Mouse (Mus musculus) heart, embryonic 14.5 days (tissue): ENCODE data around the gene Usp8. TPM values are rescaled to one million over a fixed set of nuclear protein-coding genes. Genes with fewer than 3 reads are reported as not detected.

ENCODE experiments used
- ATAC-seq: fragments of 200-750 bp; cut with Nextera tagmentation; 2 replicates; pipeline ENCODE4 v1.8.0; 2017; ENCODE audit warnings: low read depth, moderate TSS enrichment; ENCODE audit not compliant: insufficient number of reproducible peaks, insufficient read depth, low FRiP score
- H3K27ac ChIP-seq, 2 experiments: fragments of 200-500 bp in 1 of 2; fragments of 300-500 bp in 1 of 2; sonication (generic) in 1 of 2; replicated peaks in 1 of 2; 2 replicates each; pipeline ENCODE4 v1.5.1; 2012 to 2014; ENCODE audit warnings: low read depth in 2 of 2, low read length in 2 of 2, control low read depth in 1 of 2, mild to moderate bottlenecking in 1 of 2, mixed read lengths in 1 of 2; ENCODE audit not compliant: control insufficient read depth in 1 of 2, insufficient read depth in 1 of 2
- H3K27me3 ChIP-seq: fragments of 300-500 bp; sonication (generic); 2 replicates; pipeline ENCODE4 v1.6.1; 2014; ENCODE audit warnings: mild to moderate bottlenecking, low read length, control low read depth; ENCODE audit not compliant: control insufficient read depth, insufficient read depth
- H3K36me3 ChIP-seq: fragments of 300-500 bp; sonication (generic); 2 replicates; pipeline ENCODE4 v1.6.1; 2014; ENCODE audit warnings: mild to moderate bottlenecking, control low read depth, low read length, mixed read lengths; ENCODE audit not compliant: control insufficient read depth, insufficient read depth
- H3K4me1 ChIP-seq, 2 experiments: fragments of 200-500 bp in 1 of 2; fragments of 300-500 bp in 1 of 2; sonication (generic) in 1 of 2; 2 replicates each; pipeline ENCODE4 v1.6.1; 2012 to 2014; ENCODE audit warnings: low read length in 2 of 2, control low read depth in 1 of 2, mixed read lengths in 1 of 2; ENCODE audit not compliant: control insufficient read depth in 2 of 2, insufficient read depth in 2 of 2
- H3K4me2 ChIP-seq: fragments of 300-500 bp; sonication (generic); 2 replicates; pipeline ENCODE4 v1.6.1; 2014; ENCODE audit warnings: mild to moderate bottlenecking, low read length
- H3K4me3 ChIP-seq, 2 experiments: fragments of 200-500 bp in 1 of 2; fragments of 300-500 bp in 1 of 2; sonication (generic) in 1 of 2; 2 replicates each; pipeline ENCODE4 v1.5.1; 2012 to 2014; ENCODE audit warnings: low read length in 2 of 2, mild to moderate bottlenecking in 2 of 2, control low read depth in 1 of 2, low read depth in 1 of 2, moderate library complexity in 1 of 2; ENCODE audit not compliant: control insufficient read depth in 1 of 2, insufficient read depth in 1 of 2
- H3K9ac ChIP-seq: fragments of 300-500 bp; sonication (generic); 2 replicates; pipeline ENCODE4 v1.6.1; 2014; ENCODE audit warnings: mild to moderate bottlenecking, low read length
- H3K9me3 ChIP-seq: fragments of 300-500 bp; sonication (generic); 2 replicates; pipeline ENCODE4 v1.6.1; 2016; ENCODE audit warnings: low read length, control low read depth; ENCODE audit not compliant: control insufficient read depth
- WGBS: fragments of 180-500 bp; shearing (Covaris S2); extraction: QIAGEN DNeasy Blood & Tissue Kit; methylation state at CpG from one replicate; pipeline ENCODE4 v1.1.7; 2014; 5-methylcytosine and 5-hydroxymethylcytosine counted together
- polyA plus RNA-seq: library from polyadenylated mRNA; unstranded; fragments of >200 nt; fragmentation: Nextera tagmentation; extraction: Ambion mirVana; gene quantifications from 2 replicates; pipeline ENCODE4 v1.2.1, GENCODE M21; 2014

The Usp8 gene
- polyA plus RNA-seq, 1 experiment from 2014 or later: 32.1 TPM

GRCm38 (mm10) chr2:126675169-126676121 is 31.7 kb upstream of the Usp8 start:
- Histone ChIP-seq H3K4me3 (peak overlapping the region; percentile 94 to 95), H3K4me2 (peak overlapping the region; percentile 88), H3K9me3 (no peaks in the 10 kb centered on the region), H3K27me3 (no peaks in the 10 kb centered on the region), H3K36me3 (peaks cover 2% of the 10 kb centered on the region; the same call in 1 of the 2 replicates), H3K27ac (peak overlapping the region; percentile 99), H3K9ac (peak overlapping the region; percentile 99), H3K4me1 (peaks cover 3 to 28% of the 10 kb centered on the region in 2 experiments; a peak in 3 of 4 replicates)
- peak; percentile 83 for ATAC-seq
- under 1% methylated on average over 98 of the region's 99 CpGs for WGBS

- peaks cover 3 to 28% of the 10 kb centered on the region in 2 experiments; a peak in 3 of 4 replicates for H3K4me1 ChIP-seq
- H3K4me2 ChIP-seq: peak within 1 kb of the TSS; percentile 88
- no peaks in the 10 kb centered on the region for H3K9me3 ChIP-seq
- no peaks in the 10 kb centered on the region for H3K27me3 ChIP-seq
- H3K4me3 ChIP-seq: peak within 1 kb of the TSS; percentile 94 to 95
- peak within 1 kb of the TSS; percentile 99 for H3K27ac ChIP-seq
- H3K9ac ChIP-seq: peak within 1 kb of the TSS; percentile 99
- 21% methylated on average over 12 of the region's 12 CpGs for WGBS
- H3K36me3 ChIP-seq: peaks cover 5% of the 10 kb centered on the region; the same call in 1 of the 2 replicates
- no peak for ATAC-seq
These were observed 31.0 kb upstream of the Usp8 start, which contains the start of gene Gabpb1 for GRCm38 (mm10) chr2:126676122-126676515. TSS of gene Gabpb1 (minus strand) at chr2:126676337.

GRCm38 (mm10) chr2:126677366-126677765 is 29.8 kb upstream of the Usp8 start:
- H3K27ac ChIP-seq: no peak overlapping the region
- no peaks in the 10 kb centered on the region for H3K9me3 ChIP-seq
- no peak overlapping the region for H3K4me3 ChIP-seq
- no peak overlapping the region for H3K9ac ChIP-seq
- H3K4me1 ChIP-seq: peaks cover 3 to 31% of the 10 kb centered on the region in 2 experiments; a peak in 3 of 4 replicates
- 84% methylated on average over 1 of the region's 1 CpGs for WGBS
- ATAC-seq: no peak
- peak overlapping the region; percentile 88; the same call in 1 of the 2 replicates for H3K4me2 ChIP-seq
- H3K27me3 ChIP-seq: no peaks in the 10 kb centered on the region
- peaks cover 5% of the 10 kb centered on the region; the same call in 1 of the 2 replicates for H3K36me3 ChIP-seq

GRCm38 (mm10) chr2:126682333-126682732 is 24.8 kb upstream of the Usp8 start:
- Histone ChIP-seq H3K27me3 (no peaks in the 10 kb centered on the region), H3K4me1 (peaks cover 0 to 11% of the 10 kb centered on the region in 2 experiments; a peak in 2 of 4 replicates), H3K9me3 (no peaks in the 10 kb centered on the region), H3K4me2 (no peak overlapping the region), H3K4me3 (no peak overlapping the region), H3K27ac (peak overlapping the region in 1 of 2 experiments; percentile 25; a peak in 2 of 4 replicates), H3K9ac (no peak overlapping the region), H3K36me3 (peaks cover 5% of the 10 kb centered on the region; the same call in 1 of the 2 replicates)
- 36% methylated on average over 2 of the region's 2 CpGs for WGBS
- ATAC-seq: no peak

- 56% methylated on average over 1 of the region's 1 CpGs for WGBS
- H3K9me3 ChIP-seq: no peaks in the 10 kb centered on the region
- H3K36me3 ChIP-seq: peaks cover 5% of the 10 kb centered on the region; the same call in 1 of the 2 replicates
- ATAC-seq: no peak
- no peak overlapping the region for H3K9ac ChIP-seq
- H3K27me3 ChIP-seq: no peaks in the 10 kb centered on the region
- no peak overlapping the region for H3K4me2 ChIP-seq
- peak overlapping the region in 1 of 2 experiments; percentile 25; a peak in 2 of 4 replicates for H3K27ac ChIP-seq
- H3K4me1 ChIP-seq: peaks cover 0 to 8% of the 10 kb centered on the region in 2 experiments; a peak in 2 of 4 replicates
- no peak overlapping the region for H3K4me3 ChIP-seq
These were observed 24.2 kb upstream of the Usp8 start for GRCm38 (mm10) chr2:126682937-126683336.

GRCm38 (mm10) chr2:126691290-126691689 is 15.8 kb upstream of the Usp8 start:
- Histone ChIP-seq H3K9me3 (no peaks in the 10 kb centered on the region), H3K9ac (no peak overlapping the region), H3K36me3 (no peaks in the 10 kb centered on the region), H3K4me3 (no peak overlapping the region), H3K4me1 (no peaks in the 10 kb centered on the region), H3K27me3 (no peaks in the 10 kb centered on the region), H3K27ac (no peak overlapping the region), H3K4me2 (no peak overlapping the region)
- WGBS: 76% methylated on average over 3 of the region's 3 CpGs
- no peak for ATAC-seq

- no peak overlapping the region for H3K4me2 ChIP-seq
- 81% methylated on average over 6 of the region's 6 CpGs for WGBS
- no peak overlapping the region for H3K9ac ChIP-seq
- no peak overlapping the region for H3K27ac ChIP-seq
- ATAC-seq: no peak
- no peaks in the 10 kb centered on the region for H3K9me3 ChIP-seq
- no peak overlapping the region for H3K4me3 ChIP-seq
- no peaks in the 10 kb centered on the region for H3K27me3 ChIP-seq
- no peaks in the 10 kb centered on the region for H3K4me1 ChIP-seq
- no peaks in the 10 kb centered on the region for H3K36me3 ChIP-seq
These were observed 11.8 kb upstream of the Usp8 start for GRCm38 (mm10) chr2:126695285-126695684.
